Comparison of ENCODE assay signal across 20 mouse cellular contexts in the genomic region with DNA sequence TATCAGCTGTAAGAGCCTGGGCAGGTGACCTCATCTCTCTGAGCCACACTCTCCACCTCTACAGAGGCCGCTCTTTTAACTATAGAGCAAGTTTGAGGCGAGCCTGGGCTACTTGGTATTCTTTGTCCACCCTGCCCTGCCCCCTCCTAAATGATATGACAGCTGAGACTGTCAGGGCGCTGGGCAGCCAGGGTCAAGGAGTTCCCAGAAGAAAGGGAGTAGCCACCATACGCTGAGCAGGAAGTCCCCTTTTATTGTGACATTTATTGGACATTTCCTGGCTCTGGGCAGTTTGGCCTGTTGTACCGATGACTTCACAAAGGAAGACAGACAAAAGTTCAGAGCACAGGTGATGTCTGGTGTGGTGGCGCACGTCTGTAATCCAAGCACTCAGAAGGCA. TPM values are rescaled to one million over a fixed set of nuclear protein-coding genes. Genes with fewer than 3 reads are reported as not detected.
DNase-seq lines count a peak whose midpoint lies in the region; ATAC-seq and TF ChIP-seq lines count a peak whose summit lies in the region.
"Had no signal": no experiment of that assay in that cellular context is flagged by ENCODE, and none has a peak within 500 bp of the region (broad histone marks: within the 10 kb centered on the region; RNA-seq: fewer than 3 reads in every experiment).

No protein-coding gene starts in this region.

- H3K4me1 ChIP-seq in kidney, adult 2 months (ENCODE audit: control insufficient read depth, insufficient read depth, low read length): peaks cover 3% of the 10 kb centered on the region; the same call in 1 of the 2 replicates
- no peaks in the 10 kb centered on the region for H3K4me1 ChIP-seq in intestine, postnatal 0 days (replicated peaks; ENCODE audit: control insufficient read depth, insufficient read depth, low read length)
- H3K4me1 ChIP-seq: embryonic facial prominence, embryonic 12.5 days; neural tube, embryonic 12.5 days; stomach, embryonic 15.5 days had no signal

- no peaks in the 10 kb centered on the region for H3K27me3 ChIP-seq in kidney, adult 2 months (replicated peaks; ENCODE audit: control insufficient read depth, insufficient read depth, low read length)
- H3K27me3 ChIP-seq in intestine, postnatal 0 days (replicated peaks; ENCODE audit: control insufficient read depth, insufficient read depth, low read length): no peaks in the 10 kb centered on the region
- H3K27me3 ChIP-seq: embryonic facial prominence, embryonic 12.5 days; forebrain, embryonic 15.5 days; neural tube, embryonic 12.5 days; stomach, embryonic 15.5 days had no signal

- 69% methylated on average over 7 of the region's 7 CpGs for WGBS in kidney, adult 2 months
- 62% methylated on average over 7 of the region's 7 CpGs for WGBS in intestine, postnatal 0 days

- no peaks in the 10 kb centered on the region for H3K9me3 ChIP-seq in intestine, postnatal 0 days (ENCODE audit: control insufficient read depth)
- H3K9me3 ChIP-seq: embryonic facial prominence, embryonic 12.5 days; forebrain, embryonic 10.5 days; forebrain, embryonic 15.5 days; limb, embryonic 15.5 days; liver, embryonic 13.5 days; neural tube, embryonic 12.5 days; stomach, embryonic 15.5 days had no signal

- ATAC-seq in intestine, postnatal 0 days: peak; percentile 34

- no peak for TF ChIP-seq POLR2A in kidney, adult 2 months (IDR thresholded peaks at IDR 0.05; ENCODE audit: low read depth, low read length)

- no peak overlapping the region for H3K27ac ChIP-seq in kidney, adult 2 months (ENCODE audit: insufficient read depth, low read depth, low read length)
- no peak overlapping the region for H3K27ac ChIP-seq in intestine, postnatal 0 days (ENCODE audit: low read depth, low read length)
- H3K27ac ChIP-seq: embryonic facial prominence, embryonic 12.5 days; forebrain, embryonic 10.5 days; forebrain, embryonic 15.5 days; hindbrain, embryonic 14.5 days; limb, embryonic 15.5 days; liver, embryonic 13.5 days; neural tube, embryonic 12.5 days; stomach, embryonic 15.5 days had no signal

- TF ChIP-seq CTCF in kidney, adult 2 months (conservative IDR thresholded peaks at IDR 0.05; ENCODE audit: insufficient read depth, insufficient read length, low read depth, low read length): no peak
- no peak for TF ChIP-seq CTCF in intestine, postnatal 0 days (IDR thresholded peaks at IDR 0.05; ENCODE audit: low read depth)

- H3K36me3 ChIP-seq in kidney, adult 2 months (ENCODE audit: control insufficient read depth, insufficient read depth, low read length): no peaks in the 10 kb centered on the region
- H3K36me3 ChIP-seq in intestine, postnatal 0 days (ENCODE audit: control insufficient read depth, insufficient read depth): no peaks in the 10 kb centered on the region
- H3K36me3 ChIP-seq: embryonic facial prominence, embryonic 12.5 days; forebrain, embryonic 10.5 days; forebrain, embryonic 15.5 days; limb, embryonic 15.5 days; liver, embryonic 13.5 days; neural tube, embryonic 12.5 days; stomach, embryonic 15.5 days had no signal

- no peak overlapping the region for H3K4me3 ChIP-seq in kidney, adult 2 months (ENCODE audit: insufficient read depth, low read depth, low read length)
- H3K4me3 ChIP-seq in intestine, postnatal 0 days (ENCODE audit: low read depth, low read length): no peak overlapping the region
- H3K4me3 ChIP-seq: embryonic facial prominence, embryonic 12.5 days; forebrain, embryonic 15.5 days; liver, embryonic 13.5 days; myocyte; neural tube, embryonic 12.5 days had no signal

- no peak overlapping the region for H3K4me2 ChIP-seq in intestine, postnatal 0 days (replicated peaks; ENCODE audit: low read depth)
- H3K4me2 ChIP-seq: hindbrain, embryonic 14.5 days had no signal

- DNase-seq in kidney, adult 2 months: peak; percentile 54
- DNase-seq in kidney, postnatal 25 days: no peak
- peak; percentile 29 for DNase-seq in testis, postnatal 10 days (ENCODE audit: low spot score)
- DNase-seq in testis, postnatal 14 days (ENCODE audit: low spot score): no peak
- DNase-seq in right cerebral cortex, adult 2 months (ENCODE audit: low spot score in 2 of 2): no peak

- H3K9ac ChIP-seq in intestine, postnatal 0 days (ENCODE audit: low read depth, low read length): no peak overlapping the region
- H3K9ac ChIP-seq: embryonic facial prominence, embryonic 12.5 days; forebrain, embryonic 15.5 days; hindbrain, embryonic 14.5 days; limb, embryonic 15.5 days; liver, embryonic 13.5 days; neural tube, embryonic 12.5 days; stomach, embryonic 15.5 days had no signal

RNA-seq across cellular contexts. Expression of gene Tinagl1, which starts 14.7 kb away (rescaled TPM):
- 118 and 133 TPM in 2 replicates for polyA plus RNA-seq in kidney, adult 2 months (2012; rRNA removed)
- polyA plus RNA-seq in intestine, postnatal 0 days (2015; fragmentation: Nextera tagmentation; extraction: Ambion mirVana): 87.2 and 88.8 TPM in 2 replicates

RNA-seq across cellular contexts. Expression of gene Gm853, which starts 32.6 kb away (rescaled TPM):
- 64.7 and 89.1 TPM in 2 replicates for polyA plus RNA-seq in kidney, adult 2 months (2012; rRNA removed)
- not detected in 2 replicates for polyA plus RNA-seq in intestine, postnatal 0 days (2015; fragmentation: Nextera tagmentation; extraction: Ambion mirVana)
- polyA plus RNA-seq: embryonic facial prominence, embryonic 12.5 days; forebrain, embryonic 10.5 days; frontal cortex, adult 2 months; heart, embryonic 14.5 days; large intestine, adult 2 months; limb, embryonic 15.5 days; liver, embryonic 13.5 days; midbrain, embryonic 11.5 days; midbrain, postnatal 0 days; myocyte; neural tube, embryonic 12.5 days; stomach, embryonic 15.5 days had no signal

RNA-seq across cellular contexts. Expression of gene Hcrtr1, which starts 50.4 kb away (rescaled TPM):
- 0.54 and 0.56 TPM in 2 replicates for polyA plus RNA-seq in kidney, adult 2 months (2012; rRNA removed)
- polyA plus RNA-seq in intestine, postnatal 0 days (2015; fragmentation: Nextera tagmentation; extraction: Ambion mirVana): 0.81 and 0.91 TPM in 2 replicates
- polyA plus RNA-seq: myocyte had no signal

Comparison
In these comparisons a context has a peak if more than half of its experiments do, and no peak if none do; other contexts are left out.
1. DNase-seq: peak in kidney, adult 2 months (single experiment) and testis, postnatal 10 days (single experiment); none in kidney, postnatal 25 days (0 of 2), testis, postnatal 14 days (single experiment) and right cerebral cortex, adult 2 months (0 of 2).
2. RNA of gene Gm853, which starts 32.6 kb away (polyA plus RNA-seq): 64.7 to 89.1 TPM in kidney, adult 2 months; not detected in intestine, postnatal 0 days; every median in the first group is over 10 times any median in the second.